Mouse (Mus musculus) fibroblast of lung, adult 2 months (primary cell): ENCODE measurements around the gene Pou2f1.

Source experiments
- DNase-seq: peaks from one replicate; pipeline ENCODE4 v3.0.0-alpha.2; 2011; ENCODE audit warnings: low read depth

Pou2f1 gene

GRCm38 (mm10) chr1:165961676-165962364, 40.7 kb downstream of the Pou2f1 start:
- no peak for DNase-seq

DNA sequence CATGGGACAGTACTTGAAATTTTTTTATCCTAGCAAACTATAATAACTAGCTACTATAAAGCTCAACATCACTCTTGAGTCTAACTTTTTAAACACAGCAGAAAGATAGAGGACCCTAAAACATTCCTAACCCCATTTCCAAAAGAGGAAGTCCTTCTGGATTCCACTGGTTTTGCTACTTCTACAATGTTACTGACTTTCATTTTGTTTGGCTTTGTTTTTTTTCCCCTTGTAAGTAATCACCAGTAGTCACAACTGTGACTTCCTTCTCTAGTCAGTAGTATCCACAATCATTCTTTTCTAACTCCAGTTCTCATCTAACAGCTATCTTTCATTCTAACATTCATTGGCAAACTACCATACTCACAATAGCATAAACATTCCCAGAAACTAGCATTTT, 44.3 kb downstream of the Pou2f1 start:
- no peak for DNase-seq

DNA sequence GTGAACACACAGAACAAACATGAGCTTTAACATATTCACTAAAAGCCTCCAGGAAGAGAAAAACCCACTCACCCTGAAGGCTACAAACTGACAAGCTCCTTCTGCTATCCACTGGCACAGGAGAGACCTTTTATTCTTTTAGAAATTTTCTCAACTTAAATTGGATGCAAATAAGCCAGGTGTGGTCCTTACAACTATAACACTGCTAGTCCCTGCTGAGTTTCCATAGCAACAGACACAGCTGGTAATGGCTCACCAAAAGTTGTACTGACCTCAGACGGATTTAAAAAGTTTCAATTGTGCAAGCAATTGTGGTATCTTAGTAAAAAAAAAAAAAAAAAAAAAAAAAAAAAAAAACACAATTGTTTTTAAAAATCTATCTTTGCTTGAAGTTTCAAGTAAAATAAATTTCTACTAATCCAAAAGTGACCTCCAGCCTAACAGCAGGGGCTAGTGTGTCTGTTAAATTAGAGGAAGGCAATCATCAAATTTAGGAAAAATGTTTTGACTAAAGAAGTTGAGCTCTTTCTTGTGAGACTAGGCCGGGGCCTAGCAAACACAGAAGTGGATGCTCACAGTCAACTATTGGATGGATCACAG, 54.2 kb downstream of the Pou2f1 start:
- no peak for DNase-seq

DNA sequence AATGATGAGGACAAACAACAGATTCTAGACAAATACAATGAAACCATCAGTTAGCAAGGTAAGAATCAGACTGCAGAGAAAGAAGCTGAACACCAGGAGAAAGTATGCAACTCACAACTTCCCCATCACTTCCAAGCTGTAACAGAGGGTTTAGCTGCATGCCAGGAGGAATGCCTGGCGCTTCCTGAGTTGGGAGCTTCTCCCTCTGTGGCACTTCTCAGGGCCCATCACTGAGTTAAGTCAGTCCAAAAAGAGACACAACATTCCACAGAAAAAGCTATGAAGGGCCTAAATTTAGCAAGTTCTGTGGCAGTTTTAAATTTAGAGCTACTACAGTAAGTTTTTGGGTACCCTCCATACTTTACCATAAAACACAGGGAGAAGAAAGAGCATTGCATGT, 59.2 kb downstream of the Pou2f1 start:
- no peak for DNase-seq

DNA sequence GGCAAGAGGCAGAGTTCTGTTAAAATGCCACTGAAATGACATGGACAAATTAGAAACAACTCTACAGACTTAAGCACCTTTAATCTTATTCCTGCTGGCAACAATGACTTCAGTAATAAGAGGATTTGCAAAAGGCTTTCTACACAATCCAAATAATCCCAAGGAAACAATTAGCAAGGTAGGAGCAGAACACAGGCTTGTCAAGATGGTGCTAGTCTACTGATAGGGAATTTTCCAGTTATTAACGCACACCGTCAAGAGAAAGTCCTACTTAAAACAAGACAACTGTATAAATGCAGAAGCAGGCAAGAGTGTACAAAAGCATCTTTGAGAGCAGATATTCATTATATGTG, 67.0 kb downstream of the Pou2f1 start:
- no peak for DNase-seq

DNA sequence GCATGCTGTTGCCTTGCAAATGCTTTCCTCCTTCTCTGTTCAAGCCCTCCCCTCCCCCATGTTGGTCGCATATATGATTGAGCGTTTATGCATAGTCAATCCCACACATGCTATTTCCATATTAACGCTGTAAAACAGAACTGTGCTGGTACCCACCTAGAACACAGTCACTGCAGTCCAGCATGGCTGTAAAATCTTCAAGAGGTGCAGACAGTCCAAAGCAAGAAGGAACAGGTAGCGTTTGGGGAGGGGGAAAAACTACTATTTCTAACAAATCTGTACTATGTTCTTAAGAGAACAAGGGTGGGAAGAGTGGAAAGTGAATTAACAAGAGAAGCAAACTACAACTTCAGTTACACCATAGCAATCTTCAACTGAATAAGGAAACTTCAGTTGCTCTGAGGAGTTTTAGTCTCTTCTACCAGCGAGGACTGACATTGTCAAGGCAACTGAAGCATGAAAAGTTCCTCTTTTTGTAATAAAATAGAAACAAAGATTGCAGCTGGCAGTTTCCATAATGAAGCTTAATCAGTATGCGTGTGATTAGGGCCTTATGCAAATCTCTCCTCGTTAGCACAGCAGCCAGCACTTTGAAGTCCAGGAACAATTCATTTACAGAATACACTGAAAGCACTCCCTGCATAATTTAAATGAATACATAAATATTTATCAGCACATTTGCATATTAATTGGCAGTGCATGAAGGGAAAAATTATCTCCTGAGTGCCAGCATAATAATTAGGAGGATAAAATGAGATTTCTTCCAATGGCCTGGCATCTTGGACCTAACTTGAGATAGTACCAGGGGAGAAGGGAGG, 67.6 kb downstream of the Pou2f1 start:
- no peak for DNase-seq

GRCm38 (mm10) chr1:165933915-165934647, 68.4 kb downstream of the Pou2f1 start:
- DNase-seq: no peak

GRCm38 (mm10) chr1:165932842-165933241, 69.6 kb downstream of the Pou2f1 start:
- DNase-seq: no peak

GRCm38 (mm10) chr1:165930510-165930909, 72.0 kb downstream of the Pou2f1 start:
- no peak for DNase-seq

DNA sequence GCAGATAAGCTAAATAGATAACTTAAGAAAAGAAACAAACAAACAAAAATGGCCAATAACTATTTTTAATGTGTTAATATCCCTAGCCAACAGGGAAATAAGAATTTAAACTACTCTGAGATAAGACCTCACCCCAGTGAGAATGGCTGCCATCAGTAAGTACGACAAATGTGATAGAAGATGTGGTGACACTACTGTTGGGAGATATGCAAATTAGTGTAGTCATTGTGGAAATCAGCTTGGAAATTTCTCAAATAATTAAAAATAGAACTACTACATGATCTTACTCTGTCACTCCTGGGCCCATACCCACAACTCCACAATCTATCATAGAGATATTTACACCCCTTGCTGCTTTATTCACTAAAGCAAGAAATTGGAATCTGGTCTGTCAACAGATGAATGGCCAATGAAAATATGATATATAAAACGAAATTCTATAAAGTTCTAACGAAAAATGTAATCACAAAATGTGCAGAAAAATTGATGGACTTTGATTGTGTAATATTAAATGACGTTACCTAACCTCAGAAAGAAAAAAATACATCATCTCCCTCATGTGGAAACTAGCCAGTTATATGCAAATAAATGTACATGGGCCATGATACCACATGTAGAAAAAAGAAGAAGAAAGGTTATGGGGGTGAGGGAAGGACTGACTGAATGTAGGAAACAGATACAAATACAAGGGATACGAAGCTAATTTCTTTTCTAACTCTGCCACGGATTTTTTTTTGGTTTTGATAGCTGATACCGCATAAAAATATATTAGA, 74.8 kb downstream of the Pou2f1 start:
- DNase-seq: no peak

GRCm38 (mm10) chr1:165925207-165925606, 77.3 kb downstream of the Pou2f1 start:
- no peak for DNase-seq

GRCm38 (mm10) chr1:165922488-165922887, 80.0 kb downstream of the Pou2f1 start:
- DNase-seq: no peak

DNA sequence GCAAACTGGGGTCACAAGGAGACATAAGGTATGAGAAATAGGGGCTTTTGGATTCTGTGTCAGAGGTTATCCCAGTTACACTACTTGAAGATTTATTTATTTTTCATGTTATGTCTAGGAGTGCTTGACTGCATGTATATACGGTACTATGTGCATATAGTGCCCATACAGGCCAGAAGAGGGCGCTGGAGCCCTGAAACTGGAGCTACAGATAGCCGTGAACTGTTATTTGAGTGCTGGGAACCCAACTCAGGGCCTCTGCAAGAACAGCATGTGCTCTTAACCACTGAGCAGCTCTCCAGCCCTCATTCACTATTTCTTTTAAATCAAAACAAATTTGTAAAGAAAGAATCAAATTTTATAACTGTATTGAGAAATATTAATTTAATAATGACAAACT, 81.5 kb downstream of the Pou2f1 start:
- no peak for DNase-seq

- DNase-seq: no peak
Observed at GRCm38 (mm10) chr1:165914416-165914801, 88.1 kb downstream of the Pou2f1 start.

- no peak for DNase-seq
Observed at GRCm38 (mm10) chr1:165913720-165914415, 88.6 kb downstream of the Pou2f1 start.

DNA sequence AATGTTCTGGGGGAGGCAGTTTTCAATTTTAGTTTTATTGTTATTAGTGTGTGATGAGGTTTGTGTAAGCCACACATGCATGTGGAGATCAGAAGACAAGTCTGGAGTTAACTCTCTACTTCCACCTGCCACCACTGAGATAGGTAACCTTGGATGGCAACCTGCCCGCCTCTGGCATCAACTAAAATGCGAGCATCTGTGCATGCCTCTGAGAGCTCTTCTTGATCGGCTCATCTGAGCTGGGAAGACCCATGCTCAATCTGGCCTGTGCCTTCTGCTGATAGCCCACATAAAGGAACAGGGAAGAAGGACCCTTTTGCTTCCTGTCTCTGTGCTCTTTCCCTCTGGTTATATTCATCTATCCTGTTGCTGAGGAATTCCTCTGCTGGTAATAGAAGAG, 93.0 kb downstream of the Pou2f1 start:
- DNase-seq: no peak

DNA sequence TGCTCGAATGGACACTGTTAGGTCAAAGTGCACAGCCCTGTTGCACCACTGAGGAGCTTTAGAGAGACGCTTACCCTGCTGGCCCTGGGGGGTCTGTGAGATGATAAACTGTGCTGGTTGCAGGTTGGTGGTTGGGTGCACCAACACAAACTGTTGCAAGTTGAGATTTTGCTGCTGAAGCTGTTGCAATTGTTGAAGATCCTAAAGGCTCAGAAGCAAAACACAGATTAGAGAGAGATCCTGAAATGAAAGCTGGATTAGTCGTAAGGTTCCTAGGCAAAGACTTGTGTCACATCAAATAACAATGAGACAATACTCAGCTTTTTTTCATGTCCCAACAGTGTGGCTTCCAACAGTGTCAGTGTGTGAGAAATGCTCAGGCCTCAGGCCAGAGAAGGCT, 93.7 kb downstream of the Pou2f1 start:
- DNase-seq: no peak

DNA sequence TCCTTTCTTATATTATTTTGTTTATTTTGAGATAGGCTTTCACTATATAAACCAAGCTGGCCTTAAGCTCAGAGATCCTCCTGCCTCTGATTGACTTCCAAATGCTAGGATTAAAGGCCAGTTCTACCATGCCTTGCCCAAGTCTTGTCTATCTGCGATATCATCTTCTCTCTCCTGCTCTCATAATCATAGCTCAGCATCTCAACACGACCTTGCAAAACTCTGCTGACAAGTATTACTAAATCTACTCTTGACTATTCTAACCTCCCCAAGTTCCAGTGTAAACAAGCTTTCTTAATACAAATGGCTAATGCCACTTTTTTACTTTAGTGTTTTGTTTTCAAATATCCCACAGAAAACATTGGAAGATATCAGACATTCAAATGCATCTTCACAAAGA, 94.3 kb downstream of the Pou2f1 start:
- DNase-seq: no peak

DNA sequence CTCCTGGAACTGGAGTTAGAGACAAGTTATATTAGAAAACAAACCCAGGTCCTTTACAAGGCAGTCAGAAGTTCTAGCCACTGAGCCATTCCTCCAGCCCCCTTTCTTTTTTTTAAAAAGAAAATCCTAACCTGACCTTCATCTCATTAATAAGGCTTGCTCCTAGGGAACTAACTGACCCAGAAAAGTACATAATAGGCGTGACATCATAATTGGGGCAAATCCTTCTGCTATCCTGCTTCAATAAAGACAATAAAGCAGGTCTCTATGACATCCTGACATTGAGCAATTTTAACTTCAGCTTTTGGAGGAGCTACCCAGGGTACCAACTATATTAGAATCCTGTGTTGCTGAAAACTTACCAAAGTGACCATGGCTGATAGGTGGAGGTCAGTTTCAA, 98.9 kb downstream of the Pou2f1 start:
- DNase-seq: no peak

GRCm38 (mm10) chr1:165891686-165892085, 110.8 kb downstream of the Pou2f1 start:
- no peak for DNase-seq
